Mouse (Mus musculus): ENCODE measurements at regions not wholly inside any gene's neighbourhood (a gene's known extent, or its start where the extent isn't known, plus 50 kb on each side); places are given as distances from the start of the nearest gene placed in this dataset.

GRCm38 (mm10) chr15:63252781-63253340 lies 592.1 kb downstream of the Gsdmc2 start:
- H3K4me3 ChIP-seq (ENCODE audit: control insufficient read depth in 1 of 2, insufficient read depth in 1 of 2, low read depth in 2 of 2, low read length in 2 of 2) = no peak overlapping the region
- no peak overlapping the region for H3K9ac ChIP-seq (ENCODE audit: control insufficient read depth, low read depth, low read length, poor library complexity, severe bottlenecking)
- no peaks in the 10 kb centered on the region for H3K36me3 ChIP-seq (ENCODE audit: control insufficient read depth in 1 of 2, insufficient read depth in 2 of 2, low read length in 2 of 2)
- TF ChIP-seq MYB (IDR thresholded peaks at IDR 0.05; ENCODE audit: low read depth, low read length) (no peak), MYC (IDR thresholded peaks at IDR 0.05; ENCODE audit: low read depth, low read length) (no peak), MEF2A (IDR thresholded peaks at IDR 0.05; ENCODE audit: extremely low read depth, insufficient replicate concordance, low read depth, low read length, poor library complexity, severe bottlenecking) (no peak), MXI1 (IDR thresholded peaks at IDR 0.05; ENCODE audit: low read depth, low read length) (no peak), TCF12 (IDR thresholded peaks at IDR 0.05; ENCODE audit: low read depth, low read length) (no peak), ZKSCAN1 (IDR thresholded peaks at IDR 0.05; ENCODE audit: low read depth, low read length) (no peak), ZMIZ1 (IDR thresholded peaks at IDR 0.05; ENCODE audit: low read depth, low read length) (no peak), POLR2AphosphoS2 (IDR thresholded peaks at IDR 0.05; ENCODE audit: low read length) (no peak), NELFE (IDR thresholded peaks at IDR 0.05; ENCODE audit: low read depth, low read length) (no peak), TAL1 (IDR thresholded peaks at IDR 0.05; ENCODE audit: low read length) (no peak), POLR2AphosphoS5 (IDR thresholded peaks at IDR 0.05; ENCODE audit: borderline replicate concordance, low read depth, low read length) (no peak), RCOR1 (IDR thresholded peaks at IDR 0.05; ENCODE audit: low read depth, low read length) (no peak)
- no peaks in the 10 kb centered on the region for H3K4me1 ChIP-seq (ENCODE audit: control insufficient read depth in 1 of 2, insufficient read depth in 2 of 2, low read length in 2 of 2)
- no peaks in the 10 kb centered on the region for H3K27me3 ChIP-seq (ENCODE audit: control insufficient read depth in 1 of 2, insufficient read depth in 2 of 2, low read length in 2 of 2)
- H3K27ac ChIP-seq (ENCODE audit: control insufficient read depth, low read depth, low read length) = no peak overlapping the region
- DNase-seq (ENCODE audit: low read depth, low spot score) = no peak
- H3K79me2 ChIP-seq (ENCODE audit: control insufficient read depth, insufficient read depth, low read length, poor library complexity) = no peaks in the 10 kb centered on the region
- H3K9me3 ChIP-seq (replicated peaks; ENCODE audit: insufficient read depth, low read length) = no peaks in the 10 kb centered on the region

GRCm38 (mm10) chr15:63238601-63239000 lies 606.4 kb downstream of the Gsdmc2 start:
- TF ChIP-seq POLR2AphosphoS2 (IDR thresholded peaks at IDR 0.05; ENCODE audit: low read length) (no peak), USF1 (IDR thresholded peaks at IDR 0.05; ENCODE audit: low read depth, low read length) (no peak), HCFC1 (IDR thresholded peaks at IDR 0.05; ENCODE audit: low read depth, low read length) (no peak), RAD21 (IDR thresholded peaks at IDR 0.05; ENCODE audit: low read depth, low read length) (no peak), GATA1 (IDR thresholded peaks at IDR 0.05; ENCODE audit: low read depth, low read length) (no peak), NELFE (IDR thresholded peaks at IDR 0.05; ENCODE audit: low read depth, low read length) (no peak), KAT2A (conservative IDR thresholded peaks at IDR 0.05; ENCODE audit: low read depth, low read length) (no peak), NRF1 (IDR thresholded peaks at IDR 0.05; ENCODE audit: insufficient read depth, low read depth, low read length, poor library complexity, severe bottlenecking) (no peak), ZNF384 (IDR thresholded peaks at IDR 0.05; ENCODE audit: low read depth, low read length) (no peak), RCOR1 (IDR thresholded peaks at IDR 0.05; ENCODE audit: low read depth, low read length) (no peak), MAX (IDR thresholded peaks at IDR 0.05; ENCODE audit: low read length) (no peak), POLR2A (IDR thresholded peaks at IDR 0.05; ENCODE audit: control insufficient read depth in 1 of 2, insufficient read depth in 1 of 2, low read depth in 1 of 2, low read length in 2 of 2, poor library complexity in 1 of 2) (no peak), ZMIZ1 (IDR thresholded peaks at IDR 0.05; ENCODE audit: low read depth, low read length) (no peak), MAZ (IDR thresholded peaks at IDR 0.05; ENCODE audit: low read depth, low read length) (no peak), ZKSCAN1 (IDR thresholded peaks at IDR 0.05; ENCODE audit: low read depth, low read length) (no peak)

More at GRCm38 (mm10) chr15:63238601-63239000, 606.4 kb downstream of the Gsdmc2 start:
- no peaks in the 10 kb centered on the region for H3K27me3 ChIP-seq (ENCODE audit: control insufficient read depth in 1 of 2, insufficient read depth in 2 of 2, low read length in 2 of 2)
- H3K9me3 ChIP-seq (replicated peaks; ENCODE audit: insufficient read depth, low read length) = no peaks in the 10 kb centered on the region
- no peaks in the 10 kb centered on the region for H3K4me1 ChIP-seq (ENCODE audit: control insufficient read depth in 1 of 2, insufficient read depth in 2 of 2, low read length in 2 of 2)
- DNase-seq (ENCODE audit: low read depth, low spot score) = no peak
- no peaks in the 10 kb centered on the region for H3K79me2 ChIP-seq (ENCODE audit: control insufficient read depth, insufficient read depth, low read length, poor library complexity)
- no peak overlapping the region for H3K4me3 ChIP-seq (ENCODE audit: control insufficient read depth in 1 of 2, insufficient read depth in 1 of 2, low read depth in 2 of 2, low read length in 2 of 2)
- H3K36me3 ChIP-seq (ENCODE audit: control insufficient read depth in 1 of 2, insufficient read depth in 2 of 2, low read length in 2 of 2) = no peaks in the 10 kb centered on the region
- H3K9ac ChIP-seq (ENCODE audit: control insufficient read depth, low read depth, low read length, poor library complexity, severe bottlenecking) = no peak overlapping the region
- H3K27ac ChIP-seq (ENCODE audit: control insufficient read depth, low read depth, low read length) = no peak overlapping the region
